Mouse (Mus musculus) layer of hippocampus, postnatal 10 days (tissue): ENCODE results near the gene Pdia5. TPM values are rescaled to one million over a fixed set of nuclear protein-coding genes. Genes with fewer than 3 reads are reported as not detected.

Experiments used
- DNase-seq, 2 experiments: peaks; one replicate each; pipeline ENCODE4 v3.0.0; 2021; ENCODE audit warnings: low spot score in 2 of 2
- total RNA-seq, 2 experiments: library from RNA; stranded (reverse); gene quantifications; 2 replicates each; pipeline ENCODE4 v1.2.3; 2021

Pdia5 gene
- total RNA-seq, 2 experiments from 2014 or later = 5.0 to 5.2 TPM

DNA sequence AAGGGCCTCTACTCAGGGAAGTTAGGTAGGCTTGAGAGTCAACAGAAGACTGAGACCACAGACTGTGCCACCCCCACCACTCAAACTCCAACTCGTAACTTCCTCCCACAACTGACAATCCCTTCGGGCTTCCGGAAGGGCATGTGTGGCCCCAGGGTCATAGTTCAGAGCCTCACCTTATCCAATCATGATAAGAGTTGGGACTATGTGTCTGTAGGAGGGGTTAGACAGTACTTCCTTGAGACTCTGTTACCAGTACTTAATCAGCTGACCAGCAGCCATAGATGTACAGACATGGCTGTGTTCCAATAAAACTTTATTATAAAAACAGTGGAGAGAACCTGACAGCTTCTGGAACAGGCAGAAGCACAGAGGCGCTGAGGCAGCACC is 48.7 kb downstream of the Pdia5 start:
- DNase-seq = no peak

GRCm38 (mm10) chr16:35441346-35442025 is 49.2 kb downstream of the Pdia5 start:
- DNase-seq = peak; percentile 69 to 72

DNA sequence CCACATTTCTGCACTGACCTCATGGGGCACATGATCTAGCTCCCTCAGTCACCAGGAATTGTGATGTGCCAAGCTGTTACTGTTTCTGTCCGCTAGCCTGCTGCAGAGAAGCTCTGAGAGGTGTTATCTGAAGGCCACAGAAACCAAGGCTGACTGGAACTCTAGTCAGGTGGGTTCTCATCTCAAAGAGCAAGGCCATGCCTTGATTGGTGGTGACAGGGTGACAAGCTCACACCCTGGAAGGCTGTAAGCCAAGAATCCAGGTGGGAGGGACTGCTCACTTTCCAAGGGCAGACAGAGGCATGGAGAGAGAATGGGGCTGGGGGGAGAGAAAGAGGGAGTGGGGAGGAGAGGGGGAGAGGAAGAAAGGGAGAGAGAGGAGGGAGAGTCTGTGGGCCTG is 51.6 kb downstream of the Pdia5 start:
- DNase-seq = no peak

DNA sequence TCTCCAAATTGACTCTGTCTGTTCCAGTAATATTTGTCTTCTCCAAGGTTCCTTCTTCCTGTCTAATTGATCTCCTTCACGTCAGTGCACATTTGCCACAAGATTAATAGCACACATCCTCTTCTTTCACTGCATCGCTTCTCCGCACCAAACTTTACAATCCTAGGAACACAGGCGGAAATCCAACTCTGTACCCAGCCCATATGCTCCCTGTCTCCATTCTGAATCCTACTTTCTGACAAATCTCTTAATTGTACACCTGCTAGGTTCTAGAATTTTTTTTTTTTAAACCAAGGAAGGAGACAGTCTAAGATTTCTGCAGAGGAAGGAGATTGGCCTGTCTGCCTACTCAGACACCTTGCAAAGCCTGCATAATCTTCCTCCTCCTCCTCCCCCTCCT is 59.1 kb downstream of the Pdia5 start:
- DNase-seq = no peak

- DNase-seq = no peak
Observed at GRCm38 (mm10) chr16:35424926-35425325, 65.7 kb downstream of the Pdia5 start.

DNA sequence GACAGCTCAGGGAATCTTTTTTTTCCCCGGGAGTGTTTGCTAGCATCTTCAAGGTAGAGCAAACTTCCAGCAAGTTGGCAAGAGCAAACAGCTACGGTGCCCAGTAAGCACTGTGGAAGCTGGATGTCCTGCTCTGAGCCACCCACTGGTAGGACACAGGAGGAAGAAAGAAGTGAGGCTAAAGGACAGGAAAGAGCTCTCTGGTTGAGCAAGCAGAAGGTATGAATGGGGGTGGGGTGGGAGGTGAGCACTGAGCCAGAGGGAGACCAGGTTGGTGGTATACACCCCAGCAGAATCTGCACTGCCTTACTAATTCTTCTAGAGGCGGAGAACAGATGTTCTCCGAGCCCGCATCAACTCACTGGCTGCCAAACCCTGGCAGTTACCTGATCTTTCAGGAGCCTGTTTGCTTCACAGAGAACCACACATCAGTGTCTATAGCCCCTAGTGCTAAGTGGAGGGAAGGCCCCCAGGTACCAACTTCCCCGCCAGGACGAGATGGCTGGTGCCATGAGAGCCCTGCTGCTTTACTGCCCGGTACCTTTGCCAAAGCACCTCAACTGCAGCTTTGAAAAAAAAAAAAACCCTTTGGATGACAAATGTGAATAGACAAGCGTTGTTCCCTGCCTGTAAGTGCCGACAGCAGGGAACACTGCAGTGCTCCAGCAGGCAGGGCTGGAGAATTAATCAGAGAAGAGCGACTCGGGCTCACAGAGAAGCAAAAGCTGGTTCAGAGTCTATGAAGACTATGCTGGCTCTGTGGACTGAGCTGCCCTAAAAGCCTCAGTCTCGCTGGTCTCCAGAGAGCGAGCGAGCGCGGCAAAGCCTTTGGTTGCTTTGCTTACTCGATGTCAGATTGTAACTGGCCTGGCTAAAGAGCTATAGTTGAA is 67.2 kb downstream of the Pdia5 start:
- DNase-seq = no peak

- DNase-seq = no peak
Observed at GRCm38 (mm10) chr16:35422705-35423104, 68.0 kb downstream of the Pdia5 start.

DNA sequence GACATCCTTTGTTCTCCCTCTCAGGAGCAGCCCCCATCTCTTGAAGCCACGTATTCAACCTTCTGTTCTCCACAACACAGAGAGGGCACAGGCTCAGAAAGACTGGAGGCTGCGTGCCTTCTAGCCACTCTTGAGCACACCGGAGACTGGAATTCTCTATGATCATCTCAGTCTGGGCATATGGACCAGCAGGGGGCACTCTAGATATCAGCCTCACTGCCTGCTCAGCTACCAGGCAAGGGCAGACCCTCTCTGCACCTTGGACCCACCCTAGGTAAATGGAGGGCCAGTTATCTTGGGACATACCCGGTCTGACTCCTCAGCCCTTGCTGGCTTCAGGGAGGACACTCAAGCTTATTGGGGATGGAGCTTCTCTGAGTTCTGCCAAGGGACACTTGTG is 68.5 kb downstream of the Pdia5 start:
- DNase-seq = peak; percentile 41 to 55

- DNase-seq = no peak
Observed at GRCm38 (mm10) chr16:35414616-35415015, 76.1 kb downstream of the Pdia5 start.

DNA sequence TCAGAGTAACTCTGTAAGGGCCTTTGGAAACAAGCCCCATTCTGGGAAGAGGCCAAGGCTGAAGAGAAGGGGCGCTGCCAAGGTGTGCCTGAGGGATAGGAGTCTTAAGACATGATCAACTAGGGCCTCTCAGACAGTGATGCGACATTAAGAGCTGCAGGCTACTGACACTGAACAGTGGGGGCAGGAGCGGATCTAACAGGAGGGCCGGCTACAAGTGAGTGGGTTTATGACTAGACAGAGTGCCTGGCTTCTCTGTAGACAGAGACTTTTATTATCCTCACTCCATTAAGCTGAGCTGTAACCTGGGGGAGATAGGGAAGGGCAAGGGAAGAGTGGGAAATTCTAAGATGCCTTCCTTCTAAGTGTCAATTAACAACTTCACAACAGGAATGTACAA is 84.0 kb downstream of the Pdia5 start:
- no peak for DNase-seq

- no peak for DNase-seq
Observed at GRCm38 (mm10) chr16:35406166-35406565, 84.5 kb downstream of the Pdia5 start.

GRCm38 (mm10) chr16:35405348-35406080 is 85.2 kb downstream of the Pdia5 start:
- no peak for DNase-seq

DNA sequence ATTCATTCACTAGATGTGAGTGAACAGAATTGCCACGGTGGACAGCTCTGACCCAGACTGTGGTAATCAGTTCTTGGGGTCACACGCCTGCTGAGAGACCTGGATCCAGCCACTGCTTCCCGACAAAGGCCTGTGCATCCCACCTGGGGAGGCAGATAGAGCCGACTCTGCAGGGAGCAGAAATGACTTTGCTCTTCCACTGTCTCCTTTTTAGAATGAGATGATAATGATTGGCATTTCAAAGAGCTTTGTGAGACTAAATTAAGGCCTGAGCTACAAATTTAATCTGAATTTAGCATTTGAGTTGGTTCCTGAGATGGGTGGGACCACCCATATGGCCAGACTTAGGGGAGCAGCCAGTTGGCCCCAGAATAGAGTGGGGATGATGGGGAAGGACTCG is 85.8 kb downstream of the Pdia5 start:
- DNase-seq = no peak

DNA sequence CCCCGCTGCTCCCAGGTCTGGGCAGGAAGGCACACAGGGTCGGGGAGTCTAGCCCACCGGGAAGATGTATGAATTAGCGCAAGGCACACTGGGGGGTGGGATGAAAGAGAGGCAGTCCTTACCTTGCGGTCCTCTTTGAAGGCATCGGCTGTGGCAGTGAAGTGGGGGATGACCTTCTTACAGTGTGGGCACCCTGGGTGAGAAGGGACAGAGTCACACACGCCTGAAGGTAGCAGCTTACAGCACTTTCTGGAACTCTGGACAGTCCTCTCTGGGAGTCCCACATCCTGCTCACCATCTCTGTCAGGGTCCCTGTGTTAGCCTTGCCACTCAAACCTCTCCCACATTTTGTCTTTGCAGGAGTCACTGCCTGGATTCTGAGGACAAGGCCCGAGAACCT is 86.8 kb downstream of the Pdia5 start:
- DNase-seq = no peak

GRCm38 (mm10) chr16:35403356-35403755 is 87.3 kb downstream of the Pdia5 start:
- peak; percentile 52 to 64 for DNase-seq

GRCm38 (mm10) chr16:35392813-35393212 is 97.9 kb downstream of the Pdia5 start:
- no peak for DNase-seq

GRCm38 (mm10) chr16:35385654-35386053 is 105.0 kb downstream of the Pdia5 start:
- no peak for DNase-seq

DNA sequence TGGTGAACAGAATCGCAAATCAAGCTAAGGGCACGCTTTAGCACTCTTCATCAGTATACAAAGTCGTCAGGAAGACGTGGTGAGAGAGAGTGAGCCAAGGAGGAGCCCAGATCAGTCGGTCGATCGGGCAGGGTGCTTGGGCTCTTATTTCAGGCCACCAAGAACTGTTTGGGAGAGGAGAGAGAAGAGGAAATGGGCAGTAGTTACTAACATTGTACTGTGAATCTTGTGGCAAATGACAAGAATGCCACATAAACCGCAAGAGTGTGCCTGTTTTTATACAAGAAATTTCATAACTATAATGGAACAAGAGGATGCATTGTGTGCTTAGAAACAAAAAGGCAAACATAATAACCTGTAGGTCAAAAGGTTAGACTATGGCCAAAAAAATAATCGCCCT is 110.6 kb downstream of the Pdia5 start:
- no peak for DNase-seq

- DNase-seq = no peak
Observed at GRCm38 (mm10) chr16:35379344-35379743, 111.3 kb downstream of the Pdia5 start.

GRCm38 (mm10) chr16:35364063-35364428 is 126.6 kb downstream of the Pdia5 start:
- DNase-seq = no peak

DNA sequence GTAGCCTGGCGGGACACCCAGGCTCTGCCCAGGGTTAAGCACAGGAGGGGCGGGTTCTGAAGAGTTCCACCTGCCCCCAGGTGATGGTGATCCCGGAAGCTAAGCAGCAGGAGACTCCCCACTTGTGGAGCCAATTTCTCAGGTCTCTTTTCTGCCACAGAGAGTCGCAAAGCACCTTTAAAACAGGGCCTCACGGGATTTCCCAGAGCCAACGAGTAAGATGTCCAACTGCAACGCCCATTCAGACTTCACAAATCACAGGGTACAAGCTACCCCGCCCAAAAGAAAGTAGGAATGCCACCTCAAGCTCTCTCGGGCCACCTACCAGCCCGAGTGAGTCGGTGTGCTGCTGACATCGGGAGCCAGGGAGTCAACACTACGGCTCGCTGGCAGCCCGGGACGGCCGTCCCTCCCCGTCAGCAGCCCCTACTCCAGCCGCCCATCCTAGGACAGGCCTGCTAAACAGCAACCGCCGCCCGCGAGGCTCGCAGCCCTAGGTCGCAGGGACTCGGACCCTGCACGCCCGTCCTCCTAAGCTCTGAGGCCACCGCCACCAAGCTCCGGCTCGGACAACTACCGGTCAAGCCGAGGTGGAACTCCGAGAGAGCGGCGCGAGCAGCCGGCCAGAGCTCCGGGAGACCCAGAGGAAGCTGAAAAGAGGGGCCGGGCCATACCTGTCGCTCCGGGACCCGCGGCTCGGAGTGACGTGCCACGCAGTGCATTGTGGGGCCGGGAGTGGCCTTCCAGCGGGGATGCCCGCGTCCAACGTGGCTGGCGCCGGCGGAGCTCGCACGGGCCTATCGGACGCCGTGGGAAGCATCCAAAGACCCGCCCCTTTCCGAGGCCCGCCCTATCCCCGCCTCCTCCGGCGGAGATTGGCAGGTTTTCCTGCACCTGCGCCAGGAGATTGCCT is 127.3 kb downstream of the Pdia5 start, which contains the start of gene Sec22a:
Gene Sec22a (minus strand): TSS at position 769 of the 913 bp plus-strand sequence.
- peak; percentile 91 to 95 for DNase-seq
